Mouse (Mus musculus): Measurements from ENCODE around the gene Inpp1.

The Inpp1 gene

GRCm38 (mm10) chr1:52816910-52817812 is at the start of gene Inpp1:
Inpp1 (minus strand) TSS chr1:52817688.
- peak; percentile 79 for DNase-seq

- DNase-seq: no peak
Measured at GRCm38 (mm10) chr1:52866007-52866406, 48.5 kb upstream of the Inpp1 start.

- no peak for DNase-seq
Measured at GRCm38 (mm10) chr1:52864220-52864619, 46.7 kb upstream of the Inpp1 start.

- DNase-seq: no peak
Measured at GRCm38 (mm10) chr1:52855904-52856601, 38.6 kb upstream of the Inpp1 start.

GRCm38 (mm10) chr1:52854029-52854428 is 36.5 kb upstream of the Inpp1 start:
- peak; percentile 68 for DNase-seq

GRCm38 (mm10) chr1:52849422-52849821 is 31.9 kb upstream of the Inpp1 start:
- DNase-seq: no peak

- no peak for DNase-seq
Measured at GRCm38 (mm10) chr1:52846556-52846955, 29.1 kb upstream of the Inpp1 start.

- peak; percentile 98 for DNase-seq
Measured at GRCm38 (mm10) chr1:52844782-52845665, 27.5 kb upstream of the Inpp1 start, which contains the start of gene Hibch. Hibch (plus strand) TSS chr1:52844929.

GRCm38 (mm10) chr1:52844354-52844753 is 26.9 kb upstream of the Inpp1 start:
- peak; percentile 10 for DNase-seq

GRCm38 (mm10) chr1:52839099-52839498 is 21.6 kb upstream of the Inpp1 start:
- DNase-seq: no peak

- no peak for DNase-seq
Measured at GRCm38 (mm10) chr1:52817813-52818147, 292 bp upstream of the Inpp1 start.

GRCm38 (mm10) chr1:52816232-52816891 is 1.1 kb downstream of the Inpp1 start:
- no peak for DNase-seq

- DNase-seq: no peak
Measured at GRCm38 (mm10) chr1:52808456-52808855, 9.0 kb downstream of the Inpp1 start.

GRCm38 (mm10) chr1:52805041-52805440 is 12.4 kb downstream of the Inpp1 start:
- DNase-seq: no peak

GRCm38 (mm10) chr1:52802406-52802975 is 15.0 kb downstream of the Inpp1 start:
- DNase-seq: no peak

- no peak for DNase-seq
Measured at GRCm38 (mm10) chr1:52801651-52802050, 15.8 kb downstream of the Inpp1 start.

GRCm38 (mm10) chr1:52800340-52800740 is 17.1 kb downstream of the Inpp1 start:
- DNase-seq: peak; percentile 63

- DNase-seq: peak; percentile 9
Measured at GRCm38 (mm10) chr1:52799772-52800171, 17.7 kb downstream of the Inpp1 start.

GRCm38 (mm10) chr1:52799056-52799726 is 18.3 kb downstream of the Inpp1 start:
- DNase-seq: peak; percentile 59

- DNase-seq: no peak
Measured at GRCm38 (mm10) chr1:52795927-52796326, 21.6 kb downstream of the Inpp1 start.

- peak; percentile 16 for DNase-seq
Measured at GRCm38 (mm10) chr1:52793692-52794091, 23.8 kb downstream of the Inpp1 start.

Data from thymus, postnatal 14 days (tissue).